Mouse (Mus musculus) forebrain, embryonic 16.5 days (tissue): ENCODE results near the gene Gxylt1. TPM values are rescaled to one million over a fixed set of nuclear protein-coding genes. Genes with fewer than 3 reads are reported as not detected.

Experiments used
- ATAC-seq: fragments of 200-750 bp; cut with Nextera tagmentation; 2 replicates; pipeline ENCODE4 v1.8.0; 2017; ENCODE audit warnings: mild to moderate bottlenecking, moderate library complexity
- H3K27ac ChIP-seq: fragments of 300-500 bp; sonication (generic); 2 replicates; pipeline ENCODE4 v1.5.1; 2014; ENCODE audit warnings: low read length, control low read depth
- H3K27me3 ChIP-seq: fragments of 300-500 bp; sonication (generic); replicated peaks from 2 replicates; pipeline ENCODE4 v1.6.1; 2014; ENCODE audit warnings: low read length; ENCODE audit not compliant: control insufficient read depth, insufficient read depth
- H3K36me3 ChIP-seq: fragments of 300-500 bp; sonication (generic); 2 replicates; pipeline ENCODE4 v1.6.1; 2014; ENCODE audit not compliant: control insufficient read depth, insufficient read depth
- H3K4me1 ChIP-seq: fragments of 300-500 bp; sonication (generic); replicated peaks from 2 replicates; pipeline ENCODE4 v1.6.1; 2014; ENCODE audit warnings: low read length; ENCODE audit not compliant: control insufficient read depth, insufficient read depth
- H3K4me2 ChIP-seq: fragments of 300-500 bp; sonication (generic); 2 replicates; pipeline ENCODE4 v1.6.1; 2014; ENCODE audit warnings: mild to moderate bottlenecking, low read length, control low read depth
- H3K4me3 ChIP-seq: fragments of 300-500 bp; sonication (generic); replicated peaks from 2 replicates; pipeline ENCODE4 v1.5.1; 2014; ENCODE audit warnings: mild to moderate bottlenecking, low read length, control low read depth
- H3K9ac ChIP-seq: fragments of 300-500 bp; sonication (generic); replicated peaks from 2 replicates; pipeline ENCODE4 v1.6.1; 2014; ENCODE audit warnings: low read depth, low read length, control low read depth
- H3K9me3 ChIP-seq: fragments of 300-500 bp; sonication (generic); 2 replicates; pipeline ENCODE4 v1.6.1; 2016; ENCODE audit warnings: low read length; ENCODE audit not compliant: control insufficient read depth
- WGBS: fragments of 180-500 bp; shearing (Covaris S2); extraction: QIAGEN DNeasy Blood & Tissue Kit; methylation state at CpG from one replicate; pipeline ENCODE4 v1.1.7; 2014; 5-methylcytosine and 5-hydroxymethylcytosine counted together
- polyA plus RNA-seq: library from polyadenylated mRNA; unstranded; fragments of >200 nt; fragmentation: Nextera tagmentation; extraction: Ambion mirVana; gene quantifications from 2 replicates; pipeline ENCODE4 v1.2.1, GENCODE M21; 2015

Gxylt1 gene
- polyA plus RNA-seq, 1 experiment from 2014 or later = 10.6 TPM

- Histone ChIP-seq H3K27ac (no peak overlapping the region), H3K27me3 (no peaks in the 10 kb centered on the region), H3K9ac (no peak overlapping the region), H3K9me3 (no peaks in the 10 kb centered on the region), H3K4me2 (no peak overlapping the region), H3K4me3 (no peak overlapping the region), H3K4me1 (peaks cover 10% of the 10 kb centered on the region), H3K36me3 (no peaks in the 10 kb centered on the region)
- WGBS = 59% methylated on average over 7 of the region's 7 CpGs
- no peak for ATAC-seq
These were observed 52.5 kb downstream of the Gxylt1 start for GRCm38 (mm10) chr15:93222475-93222874.

- no peaks in the 10 kb centered on the region for H3K36me3 ChIP-seq
- H3K9me3 ChIP-seq = no peaks in the 10 kb centered on the region
- ATAC-seq = no peak
- H3K27me3 ChIP-seq = no peaks in the 10 kb centered on the region
- no peaks in the 10 kb centered on the region for H3K4me1 ChIP-seq
- H3K27ac ChIP-seq = no peak overlapping the region
- no peak overlapping the region for H3K9ac ChIP-seq
- WGBS = 91% methylated on average over 9 of the region's 9 CpGs
- no peak overlapping the region for H3K4me3 ChIP-seq
- no peak overlapping the region for H3K4me2 ChIP-seq
These were observed 62.4 kb downstream of the Gxylt1 start for GRCm38 (mm10) chr15:93212617-93213016.

- Histone ChIP-seq H3K27me3 (no peaks in the 10 kb centered on the region), H3K9me3 (no peaks in the 10 kb centered on the region), H3K4me2 (no peak overlapping the region), H3K4me1 (no peaks in the 10 kb centered on the region), H3K9ac (no peak overlapping the region), H3K36me3 (no peaks in the 10 kb centered on the region), H3K4me3 (no peak overlapping the region), H3K27ac (no peak overlapping the region)
- ATAC-seq = no peak
- WGBS = 91% methylated on average over 1 of the region's 1 CpGs
These were observed 70.1 kb downstream of the Gxylt1 start for GRCm38 (mm10) chr15:93204861-93205260.

GRCm38 (mm10) chr15:93201956-93202355, 73.0 kb downstream of the Gxylt1 start:
- Histone ChIP-seq H3K27ac (no peak overlapping the region), H3K27me3 (no peaks in the 10 kb centered on the region), H3K9me3 (no peaks in the 10 kb centered on the region), H3K9ac (no peak overlapping the region), H3K4me3 (no peak overlapping the region), H3K4me1 (no peaks in the 10 kb centered on the region), H3K36me3 (no peaks in the 10 kb centered on the region), H3K4me2 (no peak overlapping the region)
- WGBS = 83% methylated on average over 5 of the region's 5 CpGs
- ATAC-seq = no peak

GRCm38 (mm10) chr15:93191387-93192145, 83.4 kb downstream of the Gxylt1 start:
- WGBS = 33% methylated on average over 12 of the region's 12 CpGs
- Histone ChIP-seq H3K36me3 (no peaks in the 10 kb centered on the region), H3K4me1 (peaks cover 3% of the 10 kb centered on the region; the same call in 1 of the 2 replicates), H3K27ac (no peak overlapping the region), H3K4me2 (no peak overlapping the region), H3K4me3 (no peak overlapping the region), H3K9ac (no peak overlapping the region), H3K27me3 (no peaks in the 10 kb centered on the region), H3K9me3 (no peaks in the 10 kb centered on the region; the same call in 1 of the 2 replicates)
- peak; percentile 72 for ATAC-seq

Other genes with a start within 250 kb of the Gxylt1 start
- 117 and 124 TPM in 2 replicates for gene Yaf2, start 61.8 kb upstream of the Gxylt1 start, polyA plus RNA-seq
- gene Zcrb1, start 123.2 kb upstream of the Gxylt1 start, polyA plus RNA-seq = 155 and 158 TPM in 2 replicates
- gene Pphln1, start 123.2 kb upstream of the Gxylt1 start, polyA plus RNA-seq = 49.5 and 51.0 TPM in 2 replicates